Mouse (Mus musculus): ENCODE results near the gene Dnah5.
A peak's percentile ranks its signal among the peaks of the same experiment; 100 is the strongest.

The Dnah5 gene

DNA sequence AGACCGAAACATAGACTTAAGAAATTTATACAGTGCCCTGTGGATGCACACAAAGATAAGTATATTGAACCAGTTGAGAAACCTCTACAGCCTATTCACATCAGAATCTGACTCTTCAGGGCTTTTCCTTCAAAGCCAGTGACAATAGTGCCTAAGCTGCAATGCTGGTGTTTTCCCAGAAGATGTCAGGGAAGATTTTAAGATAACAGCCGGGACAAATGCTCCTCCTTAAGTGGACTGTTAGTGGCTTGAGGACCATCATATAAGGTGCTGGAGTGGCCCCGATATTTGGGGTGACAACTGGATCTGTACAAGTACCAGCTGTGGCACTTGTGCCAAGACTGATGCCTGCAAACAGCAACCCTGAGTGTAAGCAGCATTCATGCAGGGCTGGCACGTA lies 4.9 kb upstream of the Dnah5 start:
- no peaks in the 10 kb centered on the region for H3K36me3 ChIP-seq (ENCODE audit: control insufficient read depth, insufficient read depth, low read length, poor library complexity, severe bottlenecking)
- H3K27me3 ChIP-seq (ENCODE audit: control insufficient read depth, insufficient read depth, low read length, poor library complexity, severe bottlenecking): no peaks in the 10 kb centered on the region
- DNase-seq (ENCODE audit: low read depth, low spot score): no peak

GRCm38 (mm10) chr15:28204626-28205025 lies 1.1 kb downstream of the Dnah5 start:
- Histone ChIP-seq H3K36me3 (ENCODE audit: control insufficient read depth, insufficient read depth, low read length, poor library complexity, severe bottlenecking) (no peaks in the 10 kb centered on the region), H3K27me3 (ENCODE audit: control insufficient read depth, insufficient read depth, low read length, poor library complexity, severe bottlenecking) (no peaks in the 10 kb centered on the region)
- no peak for DNase-seq (ENCODE audit: low read depth, low spot score)

- no peaks in the 10 kb centered on the region for H3K36me3 ChIP-seq (ENCODE audit: control insufficient read depth, insufficient read depth, low read length, poor library complexity, severe bottlenecking)
- DNase-seq (ENCODE audit: low read depth, low spot score): no peak
- no peaks in the 10 kb centered on the region for H3K27me3 ChIP-seq (ENCODE audit: control insufficient read depth, insufficient read depth, low read length, poor library complexity, severe bottlenecking)
Measured at GRCm38 (mm10) chr15:28207545-28207944, 4.0 kb downstream of the Dnah5 start.

- Histone ChIP-seq H3K36me3 (ENCODE audit: control insufficient read depth, insufficient read depth, low read length, poor library complexity, severe bottlenecking) (no peaks in the 10 kb centered on the region), H3K27me3 (ENCODE audit: control insufficient read depth, insufficient read depth, low read length, poor library complexity, severe bottlenecking) (no peaks in the 10 kb centered on the region)
- no peak for DNase-seq (ENCODE audit: low read depth, low spot score)
Measured at GRCm38 (mm10) chr15:28213057-28213456, 9.5 kb downstream of the Dnah5 start.

DNA sequence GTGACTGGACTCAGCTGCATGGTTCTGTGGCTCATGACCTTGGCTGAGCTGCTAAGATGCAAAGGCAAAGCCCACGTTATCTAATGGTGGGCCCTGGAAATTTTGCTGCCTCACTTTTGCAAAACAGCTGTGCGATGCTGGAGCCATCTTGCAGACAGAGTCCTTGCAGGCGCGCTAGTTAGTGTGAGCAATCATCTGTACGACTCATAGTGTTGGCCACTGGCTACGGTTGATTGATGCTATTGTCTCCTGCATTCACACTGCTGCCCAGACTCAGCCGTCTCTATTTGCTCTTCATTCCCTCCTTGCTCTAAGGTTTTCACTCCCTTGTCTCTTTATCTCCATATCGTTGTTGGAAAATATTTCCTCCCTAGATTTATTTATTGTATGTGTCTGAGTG lies 12.8 kb downstream of the Dnah5 start:
- Histone ChIP-seq H3K27me3 (ENCODE audit: control insufficient read depth, insufficient read depth, low read length, poor library complexity, severe bottlenecking) (no peaks in the 10 kb centered on the region), H3K36me3 (ENCODE audit: control insufficient read depth, insufficient read depth, low read length, poor library complexity, severe bottlenecking) (no peaks in the 10 kb centered on the region)
- DNase-seq (ENCODE audit: low read depth, low spot score): no peak

DNA sequence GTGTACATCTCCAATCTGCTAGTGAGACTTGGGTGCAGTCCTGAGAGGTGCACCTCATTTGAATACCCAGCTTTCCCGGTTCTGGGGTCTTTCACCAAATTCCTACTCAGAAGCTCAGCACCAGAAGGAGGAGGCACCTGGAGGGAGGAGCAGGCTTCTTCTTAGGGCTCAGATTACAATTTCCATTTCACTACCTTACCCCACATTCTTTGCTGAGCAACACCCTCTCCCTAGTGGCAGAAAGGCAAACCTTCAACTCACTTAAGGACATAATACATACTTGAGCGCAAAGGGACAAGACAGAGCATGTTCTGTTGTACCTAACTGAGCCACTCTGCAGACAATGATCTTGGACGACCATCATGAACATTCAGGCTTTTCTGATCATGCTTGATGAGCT lies 23.8 kb downstream of the Dnah5 start:
- no peaks in the 10 kb centered on the region for H3K36me3 ChIP-seq (ENCODE audit: control insufficient read depth, insufficient read depth, low read length, poor library complexity, severe bottlenecking)

DNA sequence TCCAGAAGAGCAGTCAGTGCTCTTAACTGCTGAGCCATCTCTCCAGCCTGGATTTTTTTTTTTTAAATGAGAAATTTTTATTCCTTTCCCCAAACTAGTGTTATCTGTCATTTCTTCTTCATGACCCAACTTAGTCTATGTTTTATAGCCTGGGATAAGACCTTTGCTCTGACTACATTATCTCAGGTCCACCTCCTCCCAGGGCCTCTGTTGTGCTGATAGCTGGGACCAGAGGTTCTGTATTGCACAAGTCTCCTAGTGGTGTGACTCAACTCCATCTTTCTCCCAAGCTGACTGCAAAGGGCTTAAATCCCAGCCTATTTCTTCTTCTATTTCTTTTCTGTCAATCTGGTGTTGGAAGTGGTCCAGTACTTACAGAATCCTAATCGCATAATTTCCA lies 56.7 kb downstream of the Dnah5 start:
- Histone ChIP-seq H3K36me3 (ENCODE audit: control insufficient read depth, insufficient read depth, low read length, poor library complexity, severe bottlenecking) (no peaks in the 10 kb centered on the region), H3K27me3 (ENCODE audit: control insufficient read depth, insufficient read depth, low read length, poor library complexity, severe bottlenecking) (no peaks in the 10 kb centered on the region)
- DNase-seq (ENCODE audit: low read depth, low spot score): no peak

More for the DNA sequence above, 23.8 kb downstream of the Dnah5 start:
- no peaks in the 10 kb centered on the region for H3K27me3 ChIP-seq (ENCODE audit: control insufficient read depth, insufficient read depth, low read length, poor library complexity, severe bottlenecking)
- DNase-seq (ENCODE audit: low read depth, low spot score): no peak

- no peak for DNase-seq (ENCODE audit: low read depth, low spot score)
- no peaks in the 10 kb centered on the region for H3K27me3 ChIP-seq (ENCODE audit: control insufficient read depth, insufficient read depth, low read length, poor library complexity, severe bottlenecking)
- no peaks in the 10 kb centered on the region for H3K36me3 ChIP-seq (ENCODE audit: control insufficient read depth, insufficient read depth, low read length, poor library complexity, severe bottlenecking)
Measured at GRCm38 (mm10) chr15:28299438-28299837, 95.9 kb downstream of the Dnah5 start.

DNA sequence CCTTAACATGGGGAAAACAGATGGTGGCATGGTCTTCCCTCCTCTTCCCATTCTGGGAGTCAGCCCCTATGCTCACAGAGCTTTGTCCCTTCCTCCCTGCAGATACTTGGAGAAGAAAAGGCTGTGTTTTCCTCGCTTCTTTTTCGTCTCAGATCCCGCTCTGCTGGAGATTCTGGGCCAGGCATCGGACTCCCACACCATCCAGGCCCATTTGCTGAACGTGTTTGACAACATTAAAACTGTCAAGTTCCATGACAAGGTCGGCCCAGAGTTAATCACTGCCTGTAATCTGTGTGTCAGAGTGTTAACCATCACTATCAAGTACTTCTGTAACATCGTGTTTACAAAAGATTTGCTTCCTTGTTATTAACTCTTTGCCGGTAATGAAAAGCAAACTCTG lies 103.6 kb downstream of the Dnah5 start:
- H3K36me3 ChIP-seq (ENCODE audit: control insufficient read depth, insufficient read depth, low read length, poor library complexity, severe bottlenecking): no peaks in the 10 kb centered on the region
- H3K27me3 ChIP-seq (ENCODE audit: control insufficient read depth, insufficient read depth, low read length, poor library complexity, severe bottlenecking): no peaks in the 10 kb centered on the region
- no peak for DNase-seq (ENCODE audit: low read depth, low spot score)

DNA sequence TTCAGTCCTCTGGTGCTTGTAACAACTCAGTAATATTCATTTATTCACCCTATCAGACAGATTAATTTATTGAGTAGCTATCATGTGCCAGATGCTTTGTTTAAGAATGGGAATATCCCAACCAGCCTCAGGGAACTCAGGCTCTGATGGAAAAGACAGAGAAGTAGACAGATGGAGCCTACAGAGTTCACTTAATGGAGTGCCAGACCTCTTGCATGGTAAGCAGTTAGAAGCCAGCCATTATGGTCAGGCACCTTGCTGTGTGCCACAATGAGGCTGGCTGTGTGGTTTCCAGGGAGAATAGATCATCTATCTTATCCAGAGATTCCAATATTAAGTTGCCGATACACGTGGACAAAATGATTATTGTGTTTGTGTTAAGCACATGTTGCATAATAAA lies 104.3 kb downstream of the Dnah5 start:
- no peaks in the 10 kb centered on the region for H3K27me3 ChIP-seq (ENCODE audit: control insufficient read depth, insufficient read depth, low read length, poor library complexity, severe bottlenecking)
- no peaks in the 10 kb centered on the region for H3K36me3 ChIP-seq (ENCODE audit: control insufficient read depth, insufficient read depth, low read length, poor library complexity, severe bottlenecking)
- no peak for DNase-seq (ENCODE audit: low read depth, low spot score)

GRCm38 (mm10) chr15:28310516-28310915 lies 107.0 kb downstream of the Dnah5 start:
- no peak for DNase-seq (ENCODE audit: low read depth, low spot score)
- Histone ChIP-seq H3K27me3 (ENCODE audit: control insufficient read depth, insufficient read depth, low read length, poor library complexity, severe bottlenecking) (no peaks in the 10 kb centered on the region), H3K36me3 (ENCODE audit: control insufficient read depth, insufficient read depth, low read length, poor library complexity, severe bottlenecking) (no peaks in the 10 kb centered on the region)

DNA sequence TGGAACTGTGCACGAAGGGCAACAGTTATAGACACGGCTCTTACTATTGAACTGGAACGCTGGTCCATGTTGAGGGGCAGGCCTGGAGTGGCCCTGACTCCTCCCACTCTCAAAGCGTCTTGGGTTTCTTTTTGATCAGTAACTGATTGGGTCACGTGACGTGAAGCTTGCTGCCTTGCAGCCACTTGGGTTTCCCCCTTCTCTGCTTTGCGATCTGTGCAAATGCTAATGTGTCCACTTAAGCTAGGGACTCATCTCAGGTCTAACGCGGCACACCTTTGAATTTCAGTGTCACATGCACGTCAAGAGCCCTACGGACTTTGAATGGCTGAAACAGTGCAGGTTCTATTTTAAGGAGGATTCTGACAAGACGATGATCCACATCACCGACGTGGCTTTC lies 109.9 kb downstream of the Dnah5 start:
- no peaks in the 10 kb centered on the region for H3K36me3 ChIP-seq (ENCODE audit: control insufficient read depth, insufficient read depth, low read length, poor library complexity, severe bottlenecking)
- DNase-seq (ENCODE audit: low read depth, low spot score): no peak
- no peaks in the 10 kb centered on the region for H3K27me3 ChIP-seq (ENCODE audit: control insufficient read depth, insufficient read depth, low read length, poor library complexity, severe bottlenecking)

DNA sequence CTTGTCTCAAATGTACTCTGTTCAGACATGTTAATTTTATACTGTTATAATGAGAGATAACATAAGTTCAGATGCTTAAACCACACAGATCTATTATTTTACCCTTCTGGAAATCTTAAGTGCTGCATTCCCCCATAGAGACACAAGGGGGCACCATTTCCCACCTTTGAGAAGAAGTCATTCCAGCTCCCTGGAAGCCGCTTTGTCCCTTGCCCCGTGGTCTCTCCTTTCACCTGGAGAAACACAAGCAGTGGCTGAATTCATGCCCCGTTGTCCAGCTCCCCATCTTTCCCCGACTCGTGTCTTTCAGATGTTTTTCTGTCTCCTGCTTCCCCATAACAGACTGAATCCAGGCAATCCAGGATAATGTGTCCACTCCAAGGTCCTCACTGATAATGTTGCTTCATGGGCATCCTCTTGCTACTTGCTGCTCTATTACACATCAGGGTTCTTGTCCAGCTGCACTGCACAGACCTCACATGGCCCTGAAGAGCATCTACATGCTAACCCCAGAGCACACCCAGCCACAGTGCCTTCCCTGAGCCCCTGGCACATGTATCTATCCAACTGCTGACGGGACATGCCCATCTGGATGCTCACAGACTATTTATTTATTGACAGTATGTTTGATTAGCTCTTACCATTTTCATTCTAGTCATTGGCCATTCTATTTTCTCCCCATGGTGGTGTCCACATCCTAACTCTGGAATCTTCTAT lies 112.4 kb downstream of the Dnah5 start:
- H3K36me3 ChIP-seq (ENCODE audit: control insufficient read depth, insufficient read depth, low read length, poor library complexity, severe bottlenecking): no peaks in the 10 kb centered on the region
- H3K27me3 ChIP-seq (ENCODE audit: control insufficient read depth, insufficient read depth, low read length, poor library complexity, severe bottlenecking): no peaks in the 10 kb centered on the region
- DNase-seq (ENCODE audit: low read depth, low spot score): peak; percentile 12

DNA sequence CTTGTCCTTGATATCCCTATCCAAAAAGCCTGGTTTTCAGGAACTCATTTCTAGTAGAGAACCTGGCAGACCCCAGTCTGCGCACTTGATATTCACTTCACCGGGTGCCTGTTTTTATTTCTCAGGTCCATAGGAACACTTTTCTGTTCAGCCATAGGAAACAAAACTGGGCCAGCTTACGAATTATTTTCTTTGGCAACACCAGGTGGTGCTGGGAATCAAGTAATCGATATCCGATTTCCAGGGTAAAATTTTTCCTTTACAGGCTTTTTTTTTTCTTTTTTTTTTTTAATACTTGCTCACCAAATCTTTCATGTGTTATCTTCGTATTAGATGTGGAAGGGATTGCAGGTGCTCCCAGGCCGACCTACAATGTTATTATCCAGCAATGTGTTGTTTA lies 119.0 kb downstream of the Dnah5 start:
- DNase-seq (ENCODE audit: low read depth, low spot score): no peak
- Histone ChIP-seq H3K27me3 (ENCODE audit: control insufficient read depth, insufficient read depth, low read length, poor library complexity, severe bottlenecking) (no peaks in the 10 kb centered on the region), H3K36me3 (ENCODE audit: control insufficient read depth, insufficient read depth, low read length, poor library complexity, severe bottlenecking) (no peaks in the 10 kb centered on the region)

DNA sequence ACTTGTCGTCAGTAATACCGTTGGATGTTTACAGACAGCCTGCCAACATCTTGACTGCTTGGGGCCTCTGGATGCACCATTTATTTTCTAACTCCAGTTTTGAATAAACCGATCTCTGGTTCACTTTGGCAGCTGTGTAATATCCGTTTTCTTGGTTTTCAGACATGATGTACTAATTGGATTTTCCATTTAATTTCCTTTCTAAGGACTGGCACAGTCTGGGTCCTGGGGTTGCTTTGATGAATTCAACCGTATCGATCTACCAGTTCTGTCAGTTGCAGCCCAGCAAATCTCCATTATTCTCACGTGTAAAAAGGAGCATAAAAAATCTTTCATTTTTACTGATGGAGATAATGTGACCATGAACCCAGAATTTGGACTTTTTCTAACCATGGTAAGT lies 123.4 kb downstream of the Dnah5 start:
- H3K27me3 ChIP-seq (ENCODE audit: control insufficient read depth, insufficient read depth, low read length, poor library complexity, severe bottlenecking): no peaks in the 10 kb centered on the region
- no peaks in the 10 kb centered on the region for H3K36me3 ChIP-seq (ENCODE audit: control insufficient read depth, insufficient read depth, low read length, poor library complexity, severe bottlenecking)
- no peak for DNase-seq (ENCODE audit: low read depth, low spot score)

GRCm38 (mm10) chr15:28327441-28327840 lies 123.9 kb downstream of the Dnah5 start:
- DNase-seq (ENCODE audit: low read depth, low spot score): no peak
- Histone ChIP-seq H3K27me3 (ENCODE audit: control insufficient read depth, insufficient read depth, low read length, poor library complexity, severe bottlenecking) (no peaks in the 10 kb centered on the region), H3K36me3 (ENCODE audit: control insufficient read depth, insufficient read depth, low read length, poor library complexity, severe bottlenecking) (no peaks in the 10 kb centered on the region)

Measured in splenic B cell, adult 2 months (primary cell).